Mouse (Mus musculus): Measurements from ENCODE around the gene Ets2.

The Ets2 gene

GRCm38 (mm10) chr16:95701802-95702561 is at the start of gene Ets2:
TSS of gene Ets2 (plus strand) at chr16:95702075.
- DNase-seq (ENCODE audit: low read depth, low spot score), result peak; percentile 11

GRCm38 (mm10) chr16:95654204-95654611 is 47.7 kb upstream of the Ets2 start:
- no peak for DNase-seq (ENCODE audit: low read depth, low spot score)

- no peak for DNase-seq (ENCODE audit: low read depth, low spot score)
These were observed 45.3 kb upstream of the Ets2 start for GRCm38 (mm10) chr16:95656535-95656934.

- no peak for DNase-seq (ENCODE audit: low read depth, low spot score)
These were observed 44.7 kb upstream of the Ets2 start for GRCm38 (mm10) chr16:95657187-95657586.

GRCm38 (mm10) chr16:95657756-95658155 is 44.1 kb upstream of the Ets2 start:
- no peak for DNase-seq (ENCODE audit: low read depth, low spot score)

- DNase-seq (ENCODE audit: low read depth, low spot score), result no peak
These were observed 42.9 kb upstream of the Ets2 start for GRCm38 (mm10) chr16:95658836-95659430.

GRCm38 (mm10) chr16:95659461-95659860 is 42.4 kb upstream of the Ets2 start:
- DNase-seq (ENCODE audit: low read depth, low spot score), result no peak

GRCm38 (mm10) chr16:95660909-95661308 is 41.0 kb upstream of the Ets2 start:
- no peak for DNase-seq (ENCODE audit: low read depth, low spot score)

- DNase-seq (ENCODE audit: low read depth, low spot score), result no peak
These were observed 36.3 kb upstream of the Ets2 start for GRCm38 (mm10) chr16:95665472-95666131.

- no peak for DNase-seq (ENCODE audit: low read depth, low spot score)
These were observed 35.6 kb upstream of the Ets2 start for GRCm38 (mm10) chr16:95666288-95666687.

GRCm38 (mm10) chr16:95667395-95668150 is 34.3 kb upstream of the Ets2 start:
- no peak for DNase-seq (ENCODE audit: low read depth, low spot score)

GRCm38 (mm10) chr16:95668151-95668993 is 33.5 kb upstream of the Ets2 start:
- DNase-seq (ENCODE audit: low read depth, low spot score), result no peak

- no peak for DNase-seq (ENCODE audit: low read depth, low spot score)
These were observed 27.4 kb upstream of the Ets2 start for GRCm38 (mm10) chr16:95674452-95674921.

- no peak for DNase-seq (ENCODE audit: low read depth, low spot score)
These were observed 26.7 kb upstream of the Ets2 start for GRCm38 (mm10) chr16:95675212-95675611.

- DNase-seq (ENCODE audit: low read depth, low spot score), result no peak
These were observed 25.2 kb upstream of the Ets2 start for GRCm38 (mm10) chr16:95676668-95677067.

GRCm38 (mm10) chr16:95682431-95682892 is 19.4 kb upstream of the Ets2 start:
- DNase-seq (ENCODE audit: low read depth, low spot score), result no peak

GRCm38 (mm10) chr16:95685807-95686206 is 16.1 kb upstream of the Ets2 start:
- no peak for DNase-seq (ENCODE audit: low read depth, low spot score)

- DNase-seq (ENCODE audit: low read depth, low spot score), result no peak
These were observed 15.6 kb upstream of the Ets2 start for GRCm38 (mm10) chr16:95686246-95686645.

GRCm38 (mm10) chr16:95686901-95687300 is 15.0 kb upstream of the Ets2 start:
- DNase-seq (ENCODE audit: low read depth, low spot score), result no peak

- DNase-seq (ENCODE audit: low read depth, low spot score), result no peak
These were observed 13.9 kb upstream of the Ets2 start for GRCm38 (mm10) chr16:95688010-95688409.

GRCm38 (mm10) chr16:95696599-95696998 is 5.3 kb upstream of the Ets2 start:
- DNase-seq (ENCODE audit: low read depth, low spot score), result no peak

Data from c-Kit-negative CD71-positive TER-119-positive erythroid progenitor cells, embryonic 14.5 days (primary cell).